Mouse (Mus musculus) lung, postnatal 0 days (tissue): Measurements from ENCODE around the gene Rnaseh2b.

Source experiments
- CTCF ChIP-seq: IDR thresholded peaks from 2 replicates; pipeline ENCODE4 v1.5.1; 2016; ENCODE audit warnings: antibody characterized with exemption, mild to moderate bottlenecking
- EP300 ChIP-seq: IDR thresholded peaks from 2 replicates; pipeline ENCODE4 v1.6.1; 2016; ENCODE audit warnings: antibody characterized with exemption, mild to moderate bottlenecking, control low read depth

DNA sequence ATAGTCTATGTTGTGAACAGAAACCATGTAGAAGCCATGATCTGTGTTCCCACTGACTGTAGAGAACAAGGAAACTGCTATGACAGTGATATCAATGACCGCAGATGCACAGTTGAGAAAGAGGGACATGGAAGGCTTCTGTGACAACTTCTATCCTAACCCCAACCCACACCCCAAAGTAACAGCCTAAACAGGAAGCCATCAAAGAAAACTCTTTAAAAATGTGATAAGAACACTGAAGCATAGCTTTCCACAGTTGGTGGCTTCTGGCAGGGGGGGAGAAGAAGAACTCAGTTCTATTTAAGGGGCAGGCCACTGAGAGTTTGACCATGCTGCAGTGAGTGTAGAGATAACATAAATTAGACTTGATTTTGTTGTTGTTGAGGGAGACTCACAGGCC lies 19.3 kb downstream of the Rnaseh2b start:
- TF ChIP-seq CTCF = no peak
- no peak for TF ChIP-seq EP300
